Mouse (Mus musculus) MEL (cell line): ENCODE results near the gene Adap1.

Experiments
- CTCF ChIP-seq, 3 experiments: IDR thresholded peaks in 2 of 3; conservative IDR thresholded peaks in 1 of 3; 2 replicates each; pipeline ENCODE4 v1.5.1; 2011 to 2012; ENCODE audit warnings: low read length in 3 of 3, low read depth in 2 of 3, mild to moderate bottlenecking in 2 of 3, improper control_type of control experiment in 1 of 3, inconsistent platforms in 1 of 3, mixed read lengths in 1 of 3, moderate library complexity in 1 of 3; ENCODE audit not compliant: control insufficient read depth in 1 of 3, insufficient read depth in 1 of 3, poor library complexity in 1 of 3, severe bottlenecking in 1 of 3
- ETS1 ChIP-seq: IDR thresholded peaks from 2 replicates; pipeline ENCODE4 v1.6.1; 2012; ENCODE audit warnings: low read depth, mild to moderate bottlenecking, inconsistent platforms, low read length, improper control_type of control experiment, moderate library complexity
- GATA1 ChIP-seq: IDR thresholded peaks from 2 replicates; pipeline ENCODE4 v1.6.1; 2011; ENCODE audit warnings: low read depth, low read length, improper control_type of control experiment
- KAT2A ChIP-seq: conservative IDR thresholded peaks from 2 replicates; pipeline ENCODE4 v1.6.1; 2012; ENCODE audit warnings: low read depth, low read length, improper control_type of control experiment, inconsistent platforms
- MAFK ChIP-seq: IDR thresholded peaks from 2 replicates; pipeline ENCODE4 v1.6.1; 2011; ENCODE audit warnings: low read depth, mild to moderate bottlenecking, low read length, improper control_type of control experiment, borderline replicate concordance
- MXI1 ChIP-seq: IDR thresholded peaks from 2 replicates; pipeline ENCODE4 v1.6.1; 2011; ENCODE audit warnings: mild to moderate bottlenecking, low read depth, low read length, improper control_type of control experiment
- NRF1 ChIP-seq: IDR thresholded peaks from 2 replicates; pipeline ENCODE4 v1.6.1; 2014; ENCODE audit warnings: low read depth, mild to moderate bottlenecking, inconsistent platforms, low read length, improper control_type of control experiment, moderate library complexity; ENCODE audit not compliant: poor library complexity, insufficient read depth, severe bottlenecking
- RCOR1 ChIP-seq: IDR thresholded peaks from 2 replicates; pipeline ENCODE4 v1.6.1; 2012; ENCODE audit warnings: low read depth, mild to moderate bottlenecking, inconsistent platforms, low read length, improper control_type of control experiment
- TCF12 ChIP-seq: IDR thresholded peaks from 2 replicates; pipeline ENCODE4 v1.6.1; 2014; ENCODE audit warnings: low read depth, mild to moderate bottlenecking, inconsistent platforms, low read length, improper control_type of control experiment, moderate library complexity

- TF ChIP-seq CTCF (IDR thresholded peaks at IDR 0.05 in 2 of 3, conservative IDR thresholded peaks at IDR 0.05 in 1 of 3; ENCODE audit: control insufficient read depth in 1 of 3, insufficient read depth in 1 of 3, low read depth in 2 of 3, low read length in 3 of 3, poor library complexity in 1 of 3, severe bottlenecking in 1 of 3) (no peak), GATA1 (no peak), KAT2A (no peak), MXI1 (no peak), TCF12 (no peak), NRF1 (no peak), MAFK (no peak), ETS1 (no peak), RCOR1 (no peak)
These were observed 57.8 kb downstream of the Adap1 start for GRCm38 (mm10) chr5:139267661-139268060.
